Mouse (Mus musculus) CH12.LX (cell line): ENCODE results near the gene Pgls. TPM values are rescaled to one million over a fixed set of nuclear protein-coding genes. Genes with fewer than 3 reads are reported as not detected.
A peak's percentile ranks its signal among the peaks of the same experiment; 100 is the strongest.

ENCODE experiments used
- DNase-seq: peaks from one replicate; pipeline ENCODE4 v3.0.0-alpha.2; 2013; ENCODE audit errors: extremely low read depth
- H3K27ac ChIP-seq: 2 replicates; pipeline ENCODE4 v1.5.1; 2012; ENCODE audit warnings: low read depth, mild to moderate bottlenecking, control low read depth, moderate library complexity; ENCODE audit not compliant: insufficient read depth
- H3K27me3 ChIP-seq: replicated peaks from 2 replicates; pipeline ENCODE3; 2012; ENCODE audit warnings: inconsistent platforms
- H3K36me3 ChIP-seq, 2 experiments: replicated peaks in 1 of 2; 2 replicates each; pipeline versions ENCODE3 to v1.6.1; 2012; ENCODE audit warnings: inconsistent platforms in 1 of 2, low read length in 1 of 2, mild to moderate bottlenecking in 1 of 2, mixed read lengths in 1 of 2, moderate library complexity in 1 of 2; ENCODE audit not compliant: control insufficient read depth in 1 of 2, insufficient read depth in 1 of 2
- H3K4me1 ChIP-seq, 2 experiments: 2 replicates each; pipeline ENCODE4 v1.6.1; 2012; ENCODE audit warnings: inconsistent platforms in 1 of 2, moderate library complexity in 1 of 2; ENCODE audit not compliant: insufficient read depth in 2 of 2, control insufficient read depth in 1 of 2
- H3K4me2 ChIP-seq: 2 replicates; pipeline ENCODE4 v1.6.1; 2012; ENCODE audit warnings: low read depth, mild to moderate bottlenecking, control low read depth; ENCODE audit not compliant: poor library complexity, insufficient read depth, severe bottlenecking
- H3K4me3 ChIP-seq, 3 experiments: fragments of 150-350 bp in 1 of 3; sonication (generic) in 1 of 3; replicated peaks in 1 of 3; 2 replicates each; pipeline versions ENCODE3 to v1.5.1; 2011 to 2012; ENCODE audit warnings: low read depth in 2 of 3, low read length in 2 of 3, mild to moderate bottlenecking in 2 of 3, moderate library complexity in 2 of 3, control low read depth in 1 of 3, improper control_type of control experiment in 1 of 3, inconsistent platforms in 1 of 3, mixed read lengths in 1 of 3; ENCODE audit not compliant: poor library complexity in 1 of 3
- H3K79me2 ChIP-seq: replicated peaks from 2 replicates; pipeline ENCODE4 v1.6.1; 2012; ENCODE audit warnings: mild to moderate bottlenecking, moderate library complexity; ENCODE audit not compliant: control insufficient read depth, poor library complexity, insufficient read depth, severe bottlenecking; ENCODE audit errors: extremely low read depth
- H3K9ac ChIP-seq: 2 replicates; pipeline ENCODE4 v1.6.1; 2012; ENCODE audit warnings: low read depth, mild to moderate bottlenecking, control low read depth, moderate library complexity; ENCODE audit not compliant: insufficient read depth
- H3K9me3 ChIP-seq: replicated peaks from 2 replicates; pipeline ENCODE3; 2012; ENCODE audit warnings: low read length, inconsistent platforms, mixed read lengths
- BHLHE40 ChIP-seq: IDR thresholded peaks from 2 replicates; pipeline ENCODE4 v1.6.1; 2011; ENCODE audit warnings: mild to moderate bottlenecking, low read depth, low read length, improper control_type of control experiment
- CTCF ChIP-seq, 2 experiments: IDR thresholded peaks in 1 of 2; conservative IDR thresholded peaks in 1 of 2; 2 replicates each; pipeline ENCODE4 v1.5.1; 2011 to 2012; ENCODE audit warnings: low read depth in 2 of 2, low read length in 2 of 2, improper control_type of control experiment in 1 of 2, inconsistent platforms in 1 of 2, mild to moderate bottlenecking in 1 of 2, moderate library complexity in 1 of 2
- E2F4 ChIP-seq: IDR thresholded peaks from 2 replicates; pipeline ENCODE4 v1.6.1; 2011; ENCODE audit warnings: low read depth, low read length, improper control_type of control experiment; ENCODE audit not compliant: insufficient replicate concordance
- EP300 ChIP-seq: IDR thresholded peaks from 2 replicates; pipeline ENCODE4 v1.6.1; 2011; ENCODE audit warnings: low read length, improper control_type of control experiment
- ETS1 ChIP-seq: conservative IDR thresholded peaks from 2 replicates; pipeline ENCODE4 v1.6.1; 2012; ENCODE audit warnings: low read depth, mild to moderate bottlenecking, inconsistent platforms, low read length, improper control_type of control experiment, moderate library complexity
- GABPA ChIP-seq: IDR thresholded peaks from 2 replicates; pipeline ENCODE4 v1.6.1; 2012; ENCODE audit warnings: low read depth, low read length, improper control_type of control experiment, inconsistent platforms; ENCODE audit not compliant: insufficient replicate concordance
- HCFC1 ChIP-seq: IDR thresholded peaks from 2 replicates; pipeline ENCODE4 v1.6.1; 2012; ENCODE audit warnings: low read depth, mild to moderate bottlenecking, inconsistent platforms, low read length, improper control_type of control experiment
- JUND ChIP-seq: conservative IDR thresholded peaks from 2 replicates; pipeline ENCODE4 v1.6.1; 2011; ENCODE audit warnings: low read depth, low read length, improper control_type of control experiment
- MAFK ChIP-seq: IDR thresholded peaks from 2 replicates; pipeline ENCODE4 v1.6.1; 2011; ENCODE audit warnings: low read length, improper control_type of control experiment; ENCODE audit not compliant: insufficient replicate concordance
- MAZ ChIP-seq: IDR thresholded peaks from 2 replicates; pipeline ENCODE4 v1.6.1; 2012; ENCODE audit warnings: low read depth, mild to moderate bottlenecking, inconsistent platforms, low read length, improper control_type of control experiment, moderate library complexity
- MEF2A ChIP-seq: IDR thresholded peaks from 2 replicates; pipeline ENCODE4 v1.6.1; 2014; ENCODE audit warnings: low read depth, mild to moderate bottlenecking, inconsistent platforms, low read length, improper control_type of control experiment, borderline replicate concordance
- MXI1 ChIP-seq: IDR thresholded peaks from 2 replicates; pipeline ENCODE4 v1.6.1; 2011; ENCODE audit warnings: mild to moderate bottlenecking, low read depth, low read length, improper control_type of control experiment
- MYC ChIP-seq: IDR thresholded peaks from 2 replicates; pipeline ENCODE4 v1.6.1; 2011; ENCODE audit warnings: low read depth, mild to moderate bottlenecking, improper control_type of control experiment, low read length
- NELFE ChIP-seq: IDR thresholded peaks from 2 replicates; pipeline ENCODE4 v1.6.1; 2011; ENCODE audit warnings: low read depth, low read length, improper control_type of control experiment
- NRF1 ChIP-seq: IDR thresholded peaks from 2 replicates; pipeline ENCODE4 v1.6.1; 2014; ENCODE audit warnings: low read depth, mild to moderate bottlenecking, inconsistent platforms, low read length, improper control_type of control experiment, moderate library complexity
- POLR2A ChIP-seq: IDR thresholded peaks from 2 replicates; pipeline ENCODE4 v1.6.1; 2011; ENCODE audit warnings: low read depth, mild to moderate bottlenecking, improper control_type of control experiment, low read length
- POLR2AphosphoS2 ChIP-seq: IDR thresholded peaks from 2 replicates; pipeline ENCODE4 v1.6.1; 2011; ENCODE audit warnings: low read depth, low read length, improper control_type of control experiment
- RAD21 ChIP-seq: IDR thresholded peaks from 2 replicates; pipeline ENCODE4 v1.6.1; 2011; ENCODE audit warnings: low read depth, mild to moderate bottlenecking, low read length, improper control_type of control experiment, moderate library complexity
- RCOR1 ChIP-seq: conservative IDR thresholded peaks from 2 replicates; pipeline ENCODE4 v1.6.1; 2012; ENCODE audit warnings: low read depth, mild to moderate bottlenecking, inconsistent platforms, low read length, improper control_type of control experiment
- SMC3 ChIP-seq: IDR thresholded peaks from 2 replicates; pipeline ENCODE4 v1.6.1; 2011; ENCODE audit warnings: low read depth, low read length, improper control_type of control experiment
- UBTF ChIP-seq: IDR thresholded peaks from 2 replicates; pipeline ENCODE4 v1.6.1; 2012; ENCODE audit warnings: low read depth, mild to moderate bottlenecking, inconsistent platforms, low read length, improper control_type of control experiment, moderate library complexity
- USF1 ChIP-seq: IDR thresholded peaks from 2 replicates; pipeline ENCODE4 v1.6.1; 2014; ENCODE audit warnings: low read depth, mild to moderate bottlenecking, inconsistent platforms, low read length, improper control_type of control experiment
- ZMIZ1 ChIP-seq: IDR thresholded peaks from 2 replicates; pipeline ENCODE4 v1.6.1; 2012; ENCODE audit warnings: low read depth, mild to moderate bottlenecking, inconsistent platforms, low read length, improper control_type of control experiment
- dilution Hi-C: fragments of 300-500 bp; cut with MboI; formaldehyde crosslinking; loops from 2 replicates; pipeline ENCODE4 v1.14.3; 2020; ENCODE audit warnings: low sequenced_read_pairs; ENCODE audit not compliant: extremely low pct_unique_long_range_greater_than_20kb, extremely low pct_ligation_motif_present
- in situ Hi-C: fragments of 300-500 bp; cut with MboI; formaldehyde crosslinking; loops from 3 replicates; pipeline ENCODE4 v1.14.3; 2019; ENCODE audit warnings: low sequenced_read_pairs, low pct_ligation_motif_present, low pct_unique_long_range_greater_than_20kb, mixed read lengths
- polyA plus RNA-seq: library from polyadenylated mRNA; unstranded; fragments of >175 nt; gene quantifications from 2 replicates; pipeline ENCODE4 v1.2.1, GENCODE M21; 2012; ENCODE audit warnings: low read depth; ENCODE audit not compliant: insufficient read length
- total RNA-seq, 2 experiments: library from RNA; depleted of rRNA; stranded (reverse); fragments of 300-350 nt in 1 of 2; fragments of >200 nt in 1 of 2; gene quantifications; 2 replicates each; pipeline ENCODE4 v1.2.3; 2012 to 2014

Gene Pgls
- total and polyA plus RNA-seq, 3 experiments = 74.9 to 215 (median 118) TPM

DNA sequence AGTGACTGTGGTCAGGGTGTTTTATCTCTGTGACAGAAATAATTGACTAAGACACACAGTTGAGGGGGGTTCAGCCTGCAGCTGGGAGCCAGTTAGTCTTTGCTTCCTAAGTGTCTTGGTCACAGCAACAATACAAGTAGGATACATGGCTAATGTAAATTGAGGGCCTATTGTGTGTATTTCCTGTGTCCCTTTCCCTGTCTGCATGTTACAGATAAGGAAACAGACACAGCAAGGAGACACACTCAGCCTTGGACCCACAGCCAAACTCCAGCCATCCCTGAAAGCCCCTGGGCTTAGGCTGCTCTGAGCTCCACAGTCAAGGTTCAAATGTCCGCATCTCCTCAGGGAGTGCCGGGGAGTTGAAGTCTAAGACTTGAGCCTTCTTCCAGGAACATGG lies 37.3 kb upstream of the Pgls start:
- dilution Hi-C loops = no loop called here
- no peak for TF ChIP-seq RCOR1
- TF ChIP-seq ETS1 = no peak
- no peak for TF ChIP-seq GABPA
- TF ChIP-seq USF1 = no peak
- no peak for TF ChIP-seq MAZ
- TF ChIP-seq RAD21 = no peak
- no peak for TF ChIP-seq MAFK
- TF ChIP-seq MYC = no peak
- TF ChIP-seq NRF1 = no peak
- no peak for TF ChIP-seq MXI1
- no peak for TF ChIP-seq EP300
- TF ChIP-seq HCFC1 = no peak
- no peak for TF ChIP-seq ZMIZ1
- no peak for TF ChIP-seq JUND
- no peak for TF ChIP-seq BHLHE40
- no peak for TF ChIP-seq SMC3
- no peak for TF ChIP-seq UBTF
- TF ChIP-seq E2F4 = no peak
- no peak for TF ChIP-seq POLR2AphosphoS2
- Histone ChIP-seq H3K36me3 (peaks cover 0 to 4% of the 10 kb centered on the region in 2 experiments), H3K79me2 (no peaks in the 10 kb centered on the region), H3K4me1 (peaks cover 10 to 13% of the 10 kb centered on the region in 2 experiments), H3K4me2 (no peak overlapping the region), H3K9me3 (no peaks in the 10 kb centered on the region), H3K27ac (no peak overlapping the region), H3K27me3 (peaks cover 2% of the 10 kb centered on the region), H3K4me3 (no peak overlapping the region), H3K9ac (no peak overlapping the region)
- in situ Hi-C loops = no loop called here
- no peak for DNase-seq

DNA sequence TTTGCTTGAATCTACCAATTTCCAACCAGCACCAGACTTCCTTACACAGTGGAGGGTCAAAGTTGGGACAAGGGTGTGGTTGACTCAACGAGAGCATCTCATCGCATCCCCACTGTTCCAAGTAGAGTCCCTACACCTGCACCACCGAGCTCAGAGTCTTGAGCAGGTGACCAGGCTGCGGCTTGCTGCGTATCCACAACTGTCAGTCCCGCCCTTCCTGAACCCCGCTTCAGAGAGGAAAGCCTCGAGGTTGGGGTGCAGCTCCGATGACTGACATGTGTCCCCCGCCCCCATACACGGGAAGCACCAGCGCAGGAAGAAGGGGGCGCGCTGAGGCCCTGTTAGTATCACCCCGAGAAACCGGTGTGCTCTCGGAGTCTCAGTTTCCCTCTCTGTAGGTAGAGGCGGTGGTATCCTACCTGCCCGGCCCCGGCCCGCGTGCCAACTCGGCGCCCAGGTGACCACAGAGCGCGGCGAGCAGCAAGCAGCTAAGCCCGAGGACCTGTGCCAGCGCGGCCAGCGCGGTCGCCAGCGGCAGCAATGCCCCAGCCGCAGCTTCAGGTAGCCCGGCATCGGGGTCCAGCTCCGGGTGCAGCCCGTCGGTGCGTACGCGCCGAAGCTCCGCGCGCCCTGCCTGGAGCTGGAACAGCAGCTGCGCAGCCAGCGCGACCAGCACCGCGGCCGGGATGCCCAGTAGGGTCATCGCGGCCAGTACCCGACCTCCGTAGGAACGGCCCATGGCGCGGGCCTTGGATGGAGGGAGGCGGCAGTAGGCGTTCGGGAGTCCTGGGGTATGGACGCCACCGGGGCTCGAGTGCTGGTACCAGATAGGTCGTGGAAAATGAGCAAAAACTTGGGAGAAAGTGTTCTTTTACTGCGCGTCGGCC lies 33.7 kb upstream of the Pgls start, which contains the start of gene Tmem221:
Tmem221 (minus strand) TSS at position 801 of the 887 bp plus-strand sequence.
- H3K27me3 ChIP-seq = peaks cover 20% of the 10 kb centered on the region
- H3K4me1 ChIP-seq = peaks cover 15 to 20% of the 10 kb centered on the region in 2 experiments
- H3K27ac ChIP-seq = no peak within 1 kb of the TSS
- TF ChIP-seq SMC3 = no peak
- TF ChIP-seq POLR2A = 0 out of 2 replicates have a peak, but pooled peaks have one; percentile 45
- peak; percentile 54; the same call in 1 of the 2 replicates for TF ChIP-seq NELFE
- no peak for TF ChIP-seq EP300
- TF ChIP-seq MEF2A = 0 out of 2 replicates have a peak, but pooled peaks have one; percentile 23
- peak in 1 of 2 experiments; percentile 41; a peak in 1 of 4 replicates for TF ChIP-seq CTCF (conservative IDR thresholded peaks at IDR 0.05 in 1 of 2, IDR thresholded peaks at IDR 0.05 in 1 of 2; ENCODE audit: low read depth in 2 of 2, low read length in 2 of 2)
- TF ChIP-seq MAZ = peak; percentile 65; the same call in 1 of the 2 replicates
- no peak for DNase-seq
- H3K9me3 ChIP-seq = no peaks in the 10 kb centered on the region
- peak within 1 kb of the TSS; percentile 28 to 67 (median 59) for H3K4me3 ChIP-seq
- H3K4me2 ChIP-seq = peak within 1 kb of the TSS; percentile 64
- H3K36me3 ChIP-seq = no peaks in the 10 kb centered on the region
- peak within 1 kb of the TSS; percentile 47 for H3K9ac ChIP-seq
- dilution Hi-C loops (no loop called here), in situ Hi-C loops (no loop called here)
- H3K79me2 ChIP-seq = no peaks in the 10 kb centered on the region
